Mouse (Mus musculus) fibroblast of lung, adult 2 months (primary cell): Measurements from ENCODE around the gene Fkrp.

Experiments
- DNase-seq: peaks from one replicate; pipeline ENCODE4 v3.0.0-alpha.2; 2011; ENCODE audit warnings: low read depth

Fkrp gene

DNA sequence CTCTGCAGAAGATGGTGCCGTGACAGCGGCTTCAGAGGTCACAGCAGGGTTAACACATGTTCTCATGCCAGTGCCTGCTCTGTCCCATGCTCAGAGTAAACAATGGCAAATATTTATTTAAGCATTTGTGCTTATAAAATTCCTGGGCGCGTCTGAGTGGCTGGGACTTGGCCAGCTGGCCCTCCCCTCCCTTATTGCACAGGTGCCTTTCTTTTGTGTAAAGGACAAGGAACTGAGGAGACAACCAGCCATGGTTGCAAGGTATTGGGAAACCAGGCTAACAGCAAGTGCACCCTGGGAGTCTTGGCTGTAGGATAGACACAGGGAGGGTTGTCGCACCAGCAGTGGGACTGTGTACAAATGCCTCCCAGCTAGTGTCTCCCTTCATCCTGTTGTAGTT is 24.2 kb downstream of the Fkrp start:
- no peak for DNase-seq

DNA sequence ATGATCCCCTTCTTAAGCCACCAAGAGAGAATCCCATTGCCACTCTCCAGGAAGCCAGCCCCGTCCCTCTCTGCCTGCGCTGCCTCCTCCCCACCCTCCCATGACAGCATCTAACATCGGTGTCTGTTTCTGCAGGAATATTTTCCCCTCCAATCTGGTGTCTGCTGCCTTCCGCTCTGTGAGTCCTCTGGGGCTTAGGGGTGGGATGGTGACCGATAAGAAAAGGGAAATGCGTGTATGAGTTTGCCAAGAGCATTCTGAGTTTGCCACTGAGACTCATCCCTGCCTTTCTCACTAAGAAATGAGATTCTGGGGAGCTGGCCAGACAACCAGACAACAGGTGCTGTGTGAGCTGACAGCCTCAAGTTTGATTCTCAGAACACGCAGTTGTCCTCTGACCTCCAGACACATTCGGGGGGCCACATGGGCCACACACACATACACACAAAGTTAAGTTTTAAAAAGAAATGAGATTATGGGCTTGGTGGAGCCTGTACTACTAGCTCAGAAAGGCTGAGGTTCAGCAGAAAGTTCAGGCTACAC is 30.9 kb downstream of the Fkrp start:
- no peak for DNase-seq

DNA sequence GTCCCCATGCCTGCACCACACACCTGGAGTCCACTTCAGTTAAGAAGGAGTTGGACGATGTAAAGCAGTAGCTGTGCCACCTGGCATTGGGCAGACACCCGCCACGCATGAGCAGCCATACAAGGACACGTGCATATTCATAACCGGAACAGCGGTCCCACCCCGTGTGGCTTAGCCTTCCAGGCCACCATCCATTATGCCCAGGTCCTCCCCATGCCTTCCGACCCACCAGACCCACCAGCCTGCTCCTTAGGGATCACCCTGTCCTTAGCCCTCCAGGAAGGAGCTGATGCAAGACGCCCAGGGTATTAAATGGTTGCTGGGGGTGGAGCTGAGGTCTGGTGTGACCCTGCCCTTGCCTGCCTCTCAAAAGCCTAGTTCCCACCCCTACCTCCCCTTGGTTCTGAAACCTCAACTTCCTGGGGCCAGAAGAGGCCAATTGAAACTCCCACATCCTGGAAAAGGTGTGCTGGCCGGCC is 32.0 kb downstream of the Fkrp start:
- DNase-seq: no peak

DNA sequence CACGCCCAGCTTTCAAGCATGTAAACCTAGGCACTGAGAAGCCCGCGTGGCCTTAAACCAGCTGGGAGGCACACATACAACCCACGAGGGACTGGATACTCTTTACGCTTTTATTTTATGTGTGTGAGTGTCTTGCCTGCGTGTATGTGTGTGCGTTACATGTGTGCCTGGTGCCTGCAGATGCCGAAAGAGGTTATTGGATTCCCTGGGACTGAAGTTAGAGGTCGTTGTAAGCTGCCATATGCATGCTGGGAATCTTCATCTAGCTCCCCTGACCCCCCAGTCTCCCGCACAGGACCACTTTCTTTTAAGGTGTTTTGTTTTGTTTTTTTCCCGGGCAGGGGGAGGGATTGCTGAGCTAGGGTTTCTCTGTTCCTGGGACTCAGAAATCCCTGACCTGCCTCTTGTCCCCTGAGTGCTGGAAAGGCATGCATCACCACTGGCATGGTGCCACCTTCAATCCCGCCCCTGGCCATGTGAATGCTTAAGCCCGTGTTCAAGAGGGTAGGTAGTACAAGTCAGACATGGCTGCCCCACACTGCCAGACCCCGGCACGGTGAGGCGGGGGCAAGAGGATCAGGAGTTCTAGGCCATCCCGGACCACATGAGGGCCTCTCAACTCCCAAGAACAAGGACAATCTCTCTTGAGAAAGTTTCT is 32.6 kb downstream of the Fkrp start:
- DNase-seq: no peak

DNA sequence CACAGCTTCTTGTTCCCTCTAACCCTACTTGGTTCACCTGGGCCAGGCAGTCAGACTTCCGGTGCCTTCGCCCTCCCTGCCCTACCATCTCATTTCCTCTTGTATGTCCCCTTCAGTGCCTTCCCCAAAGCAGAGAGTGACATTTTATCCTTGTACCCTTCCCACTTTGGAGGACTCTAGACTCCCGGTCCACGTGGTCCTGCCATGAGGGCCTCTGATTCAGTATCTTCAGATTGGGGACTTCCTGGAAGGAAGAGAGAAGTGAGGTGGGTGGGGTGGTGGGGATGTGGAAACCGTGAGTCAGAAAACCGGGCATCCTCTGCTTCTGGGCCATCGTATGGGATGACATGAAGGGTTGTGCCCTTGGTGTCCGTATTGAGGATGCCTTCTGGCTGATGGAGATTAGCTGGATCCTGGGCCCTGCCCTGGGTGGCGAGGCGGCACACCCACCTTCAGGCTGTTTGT is 33.3 kb downstream of the Fkrp start:
- no peak for DNase-seq

DNA sequence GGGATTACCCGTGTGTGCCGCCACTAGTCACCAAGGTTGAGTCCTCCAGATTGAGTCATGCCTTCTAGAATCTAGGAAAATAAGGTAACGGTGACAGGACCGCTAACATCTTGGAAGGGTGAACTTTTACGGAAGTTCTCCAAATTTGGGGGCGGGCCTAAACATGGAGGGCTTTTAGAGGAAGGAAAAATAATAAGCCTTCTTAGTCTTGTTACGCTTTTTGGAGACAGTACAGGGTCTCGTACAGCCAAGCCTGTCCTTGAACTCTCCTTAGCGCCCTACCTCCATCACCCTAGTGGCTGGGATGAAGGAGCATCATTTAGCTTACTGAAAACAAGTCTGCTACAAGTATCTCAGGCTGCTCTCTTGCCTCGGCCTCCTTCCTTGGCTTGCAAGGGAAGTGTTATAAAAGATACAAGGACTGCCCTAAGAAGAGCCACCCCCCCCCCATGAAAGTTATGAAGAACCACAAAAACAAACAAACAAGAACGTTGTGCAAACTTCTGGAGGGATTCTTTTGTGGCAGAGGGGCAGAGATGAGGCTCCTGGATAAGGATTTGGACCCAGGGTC is 33.9 kb downstream of the Fkrp start:
- no peak for DNase-seq

DNA sequence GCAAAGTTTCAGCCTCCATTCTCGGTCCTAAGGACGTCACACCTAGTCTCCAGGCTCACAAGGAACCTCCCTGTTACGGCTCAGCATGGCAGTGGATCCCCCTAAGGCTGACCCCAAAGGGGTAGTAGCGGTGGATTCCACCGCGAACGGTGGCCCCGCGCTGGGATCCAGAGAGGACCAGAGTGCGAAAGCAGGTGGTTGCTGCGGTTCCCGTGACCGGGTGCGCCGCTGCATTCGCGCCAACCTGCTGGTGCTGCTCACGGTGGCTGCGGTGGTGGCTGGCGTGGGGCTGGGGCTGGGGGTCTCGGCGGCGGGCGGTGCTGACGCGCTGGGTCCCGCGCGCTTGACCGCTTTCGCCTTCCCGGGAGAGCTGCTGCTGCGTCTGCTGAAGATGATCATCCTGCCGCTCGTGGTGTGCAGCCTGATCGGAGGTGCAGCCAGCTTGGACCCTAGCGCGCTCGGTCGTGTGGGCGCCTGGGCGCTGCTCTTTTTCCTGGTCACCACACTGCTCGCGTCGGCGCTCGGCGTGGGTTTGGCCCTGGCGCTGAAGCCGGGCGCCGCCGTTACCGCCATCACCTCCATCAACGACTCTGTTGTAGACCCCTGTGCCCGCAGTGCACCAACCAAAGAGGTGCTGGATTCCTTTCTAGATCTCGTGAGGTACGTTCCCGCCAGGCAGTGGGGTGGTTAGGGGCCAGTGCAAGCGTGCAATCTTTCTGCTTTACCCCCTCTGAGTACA is 34.5 kb downstream of the Fkrp start:
- no peak for DNase-seq

DNA sequence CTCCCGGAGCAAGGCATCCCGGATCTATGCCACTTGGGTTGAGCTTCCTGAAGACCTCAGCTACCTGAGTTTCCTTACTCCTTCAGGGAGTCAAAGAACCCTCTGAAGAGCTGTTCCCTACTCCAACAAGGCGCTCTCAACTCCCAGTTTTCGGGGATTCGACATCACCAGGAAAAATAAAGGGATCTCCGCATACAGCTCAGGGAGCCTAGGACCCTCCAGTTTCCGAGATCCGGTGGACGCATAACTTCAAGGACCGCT is 35.0 kb downstream of the Fkrp start:
- DNase-seq: no peak

DNA sequence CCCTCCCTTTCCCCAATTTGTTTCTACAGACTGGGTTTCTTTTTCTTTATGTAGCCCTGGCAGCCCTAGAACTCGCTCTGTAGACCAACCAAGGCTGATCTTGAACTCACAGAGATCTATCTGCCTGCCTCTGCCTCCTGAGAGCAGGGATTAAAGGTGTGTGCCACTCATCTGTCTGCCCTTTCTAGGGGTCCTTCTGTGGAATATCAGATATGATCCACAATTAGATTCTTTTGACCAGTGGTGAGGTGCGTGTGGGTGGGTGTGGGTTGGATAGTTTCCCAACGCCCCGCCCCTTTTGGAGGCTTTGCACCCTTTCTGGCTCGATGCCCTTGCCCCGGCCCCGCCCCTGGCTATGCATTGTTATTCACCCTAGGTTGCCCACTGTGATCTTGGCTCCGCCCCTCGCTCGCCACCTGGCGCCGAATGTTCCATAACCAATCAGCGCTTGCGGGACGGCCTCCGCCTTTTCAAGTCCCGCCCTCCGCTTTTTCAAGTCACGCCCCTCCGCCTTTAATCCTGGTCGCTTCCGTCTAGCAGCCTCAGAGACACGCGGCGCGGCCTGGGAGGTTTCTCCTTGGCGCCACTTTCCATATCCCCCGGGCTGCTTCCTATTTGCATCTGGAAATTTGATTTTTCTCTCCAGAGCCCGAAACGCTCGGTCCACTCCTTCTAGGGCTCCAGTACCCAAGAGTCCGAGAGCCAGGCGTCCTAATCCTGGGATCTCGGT is 35.5 kb downstream of the Fkrp start, which contains the start of gene Slc1a5:
TSS of gene Slc1a5 (plus strand) at position 516 of the 730 bp plus-strand sequence.
- DNase-seq: peak; percentile 78

DNA sequence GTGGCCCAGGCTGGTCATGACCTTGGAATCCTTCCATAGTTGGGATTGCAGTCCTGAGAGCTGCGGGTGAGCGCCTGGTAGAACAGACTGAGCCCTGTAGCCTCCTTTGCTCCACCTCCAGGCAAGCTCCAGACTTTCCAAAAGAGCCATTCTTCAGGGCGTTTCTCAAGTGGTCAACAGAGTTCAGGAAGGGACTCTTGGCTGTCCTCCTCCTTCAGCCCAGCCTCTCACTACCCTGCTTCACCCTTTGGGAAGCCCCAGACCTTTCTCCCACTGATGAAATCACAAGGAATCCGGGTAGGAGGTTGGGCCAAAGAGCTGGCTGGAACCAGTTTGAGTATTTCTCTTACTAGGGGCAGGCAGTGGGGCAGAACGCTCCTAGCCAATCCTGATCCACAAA is 36.5 kb downstream of the Fkrp start:
- peak; percentile 89 for DNase-seq

DNA sequence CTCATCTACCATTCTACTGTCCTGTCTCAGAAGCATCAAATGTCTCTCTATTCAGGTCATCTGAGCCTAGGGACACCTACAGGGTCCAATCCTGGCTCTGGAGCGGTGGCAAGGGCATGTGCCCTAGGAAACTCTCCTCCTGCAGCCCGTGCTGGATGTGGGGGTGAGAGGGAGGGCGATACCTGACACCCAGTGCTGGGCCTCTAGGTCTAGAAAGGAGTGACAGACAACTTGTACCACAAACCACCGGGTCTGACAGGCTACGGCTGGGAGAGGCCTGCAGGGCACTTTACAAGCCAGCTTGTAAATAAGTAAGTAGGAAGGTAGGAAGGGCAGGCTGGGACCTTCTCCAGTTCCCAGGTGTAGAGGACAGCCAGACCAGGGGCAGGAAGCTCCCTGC is 40.6 kb downstream of the Fkrp start:
- DNase-seq: no peak

DNA sequence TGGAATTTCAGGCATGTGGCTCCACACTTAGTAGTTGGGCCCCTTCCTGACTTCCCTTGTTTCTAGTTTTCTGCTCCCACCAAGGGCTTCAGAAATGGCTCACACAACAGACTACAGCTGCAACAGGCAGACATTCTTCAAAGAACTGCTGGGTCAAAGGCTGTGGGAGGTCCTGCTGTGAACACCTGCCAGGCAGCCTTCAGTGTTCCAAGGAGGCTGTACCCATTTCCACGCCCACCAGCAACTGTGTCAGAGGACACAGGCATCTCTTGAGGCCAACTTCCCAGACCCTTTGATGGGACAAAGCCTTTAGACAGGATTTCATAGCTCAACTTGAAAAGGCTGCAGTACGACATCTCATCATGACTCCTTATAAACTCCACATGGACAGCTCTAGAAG is 50.1 kb downstream of the Fkrp start:
- no peak for DNase-seq

DNA sequence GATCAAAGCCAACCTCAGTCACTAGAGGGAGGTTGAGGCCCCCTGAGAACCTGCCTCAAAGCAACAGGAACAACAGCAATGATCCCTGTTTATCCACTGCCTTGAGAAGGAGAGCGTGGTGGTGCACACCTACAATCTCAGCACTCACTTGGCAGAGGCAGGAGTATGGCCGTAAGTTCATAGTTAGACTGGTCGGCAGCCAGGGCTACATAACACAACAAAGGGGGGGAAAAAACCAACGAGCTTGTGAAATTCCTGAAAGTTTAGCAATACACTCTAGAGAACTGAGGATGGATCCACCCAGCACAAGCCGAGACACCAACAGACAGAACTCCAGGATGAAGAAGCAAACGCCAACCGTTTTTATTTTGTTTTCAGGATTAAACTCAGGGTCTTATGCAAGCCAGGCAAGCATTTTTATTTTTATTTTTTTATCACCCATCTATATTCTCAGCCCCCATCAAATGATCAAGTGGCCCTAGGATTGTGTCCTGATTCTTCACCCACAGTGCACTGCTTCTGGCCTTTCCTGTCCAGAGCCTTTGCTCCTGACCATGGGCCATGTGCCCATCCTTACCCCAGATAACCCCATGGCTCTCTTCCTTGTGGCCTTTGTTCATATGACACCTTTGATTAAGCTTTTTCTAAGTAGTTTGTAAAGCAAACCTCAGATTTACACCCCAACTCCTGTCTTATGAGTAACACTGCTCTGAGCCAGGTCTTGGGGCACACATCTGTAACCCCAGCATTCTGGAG is 52.9 kb downstream of the Fkrp start:
- DNase-seq: no peak

DNA sequence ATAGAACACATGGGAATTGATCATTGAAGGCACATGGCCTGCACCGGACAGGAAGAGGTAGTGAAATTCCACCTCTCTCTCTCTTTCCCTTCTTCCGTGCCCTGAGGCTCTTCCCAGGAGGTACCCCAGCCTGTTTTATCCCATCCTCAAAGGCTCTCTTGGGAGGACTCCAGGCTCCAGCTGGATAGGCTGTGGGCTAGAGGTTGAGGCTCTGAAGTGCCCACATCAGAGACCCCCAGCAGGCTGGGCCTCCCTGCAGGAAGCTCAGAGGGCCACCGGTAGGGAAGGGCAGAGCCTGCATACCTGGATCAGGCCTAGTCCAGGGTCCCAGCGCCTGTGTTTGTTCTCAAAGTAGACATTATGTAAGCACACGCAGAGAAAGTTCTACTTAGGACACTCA is 54.9 kb downstream of the Fkrp start:
- no peak for DNase-seq

DNA sequence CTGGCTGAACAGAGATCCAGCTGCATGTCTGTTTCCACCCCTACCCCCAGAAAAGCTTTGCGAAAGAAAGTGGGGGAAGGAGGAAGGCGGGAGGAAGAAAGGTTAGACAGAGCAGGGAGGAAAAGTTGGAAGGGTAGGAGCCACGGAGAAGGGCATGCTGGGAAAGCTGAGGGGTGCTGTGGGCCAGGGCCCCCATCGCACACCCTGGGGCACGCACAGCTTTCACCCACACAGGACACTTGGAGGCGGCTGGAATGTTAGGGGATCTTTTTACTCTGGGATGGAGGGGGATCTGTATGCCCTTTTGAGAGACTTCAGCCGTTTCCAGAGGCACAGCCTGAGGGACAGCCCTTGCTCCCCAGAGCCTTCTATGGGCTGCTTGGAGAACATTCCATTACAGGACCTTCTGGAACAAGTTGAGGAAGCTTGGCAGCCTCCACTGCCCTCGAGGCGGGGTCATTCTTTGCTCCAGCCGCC is 55.5 kb downstream of the Fkrp start:
- no peak for DNase-seq

DNA sequence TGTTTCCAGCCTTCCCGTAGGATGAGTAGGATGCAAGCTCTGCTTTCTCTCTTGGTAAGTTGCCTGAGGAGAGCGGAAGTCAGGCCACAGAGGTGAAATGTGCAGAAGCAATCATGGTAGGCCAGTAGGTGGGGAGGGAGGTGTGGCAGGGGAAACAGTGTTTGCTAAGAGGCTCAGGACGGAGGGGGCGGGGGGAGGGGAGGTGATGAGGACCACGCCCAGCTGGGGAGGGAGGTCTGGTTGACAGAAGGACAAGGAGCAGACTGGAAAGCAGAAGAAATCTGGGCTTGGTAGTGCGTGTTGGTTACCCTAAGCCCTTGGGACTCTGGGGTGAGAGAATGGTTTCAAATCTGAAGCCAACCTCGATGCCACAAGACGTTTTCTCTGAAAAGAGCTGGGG is 56.2 kb downstream of the Fkrp start:
- no peak for DNase-seq
